Mouse (Mus musculus) central nervous system, embryonic 14 days (tissue): Measurements from ENCODE around the gene Atg4a-ps. TPM values are rescaled to one million over a fixed set of nuclear protein-coding genes. Genes with fewer than 3 reads are reported as not detected.

Experiments used
- polyA plus RNA-seq: library from polyadenylated mRNA; depleted of rRNA; stranded (reverse); fragments of >200 nt; gene quantifications from 2 replicates; pipeline ENCODE4 v1.2.3, GENCODE M21; 2012; rRNA removed

Gene Atg4a-ps
- 0.06 and 0.09 TPM in 2 replicates for polyA plus RNA-seq

DNA sequence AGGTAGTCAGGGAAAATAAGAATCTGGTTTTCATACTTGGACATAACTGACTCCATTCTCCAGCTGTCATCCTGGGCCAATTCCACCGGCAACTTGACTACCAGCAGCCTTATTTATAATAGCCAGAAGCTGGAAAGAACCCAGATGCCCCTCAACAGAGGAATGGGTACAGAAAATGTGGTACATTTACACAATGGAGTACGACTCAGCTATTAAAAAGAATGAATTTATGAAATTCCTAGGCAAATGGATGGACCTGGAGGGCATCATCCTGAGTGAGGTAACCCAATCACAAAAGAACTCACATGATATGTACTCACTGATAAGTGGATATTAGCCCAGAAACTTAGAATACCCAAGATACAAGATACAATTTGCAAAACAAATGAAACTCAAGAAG, at the start of gene Atg4a-ps:
Atg4a-ps (minus strand) TSS at position 101 of the 400 bp plus-strand sequence.

Other genes starting within 250 kb of the Atg4a-ps start
- 11.2 and 12.8 TPM in 2 replicates for gene Syt6, start 70.8 kb downstream of the Atg4a-ps start, polyA plus RNA-seq
- 6.5 and 12.7 TPM in 2 replicates for gene Olfml3, start 91.9 kb upstream of the Atg4a-ps start, polyA plus RNA-seq
- not detected in 2 replicates for gene Gm10964, start 93.3 kb upstream of the Atg4a-ps start, polyA plus RNA-seq
- 31.4 and 32.7 TPM in 2 replicates for gene Hipk1, start 145.5 kb upstream of the Atg4a-ps start, polyA plus RNA-seq
- 10.8 and 11.3 TPM in 2 replicates for gene Dclre1b, start 163.4 kb upstream of the Atg4a-ps start, polyA plus RNA-seq
- 26.0 and 26.8 TPM in 2 replicates for gene Ap4b1, start 163.5 kb upstream of the Atg4a-ps start, polyA plus RNA-seq
- gene Gm43064, start 163.5 kb upstream of the Atg4a-ps start, polyA plus RNA-seq = 0.20 and 0.38 TPM in 2 replicates
- 1.4 and 2.1 TPM in 2 replicates for gene Bcl2l15, start 186.5 kb upstream of the Atg4a-ps start, polyA plus RNA-seq
- gene Ptpn22, start 213.7 kb upstream of the Atg4a-ps start, polyA plus RNA-seq = 0.50 and 0.76 TPM in 2 replicates